Mouse (Mus musculus): Measurements from ENCODE around the gene Arhgef3.

The Arhgef3 gene

GRCm38 (mm10) chr14:27115275-27115660, 569 bp downstream of the Arhgef3 start:
- peak; percentile 71 for DNase-seq (ENCODE audit: low spot score)

GRCm38 (mm10) chr14:27115991-27116390, 1.3 kb downstream of the Arhgef3 start:
- no peak for DNase-seq (ENCODE audit: low spot score)

GRCm38 (mm10) chr14:27116577-27117165, 2.0 kb downstream of the Arhgef3 start:
- no peak for DNase-seq (ENCODE audit: low spot score)

- DNase-seq (ENCODE audit: low spot score): no peak
Measured at GRCm38 (mm10) chr14:27118546-27118945, 3.8 kb downstream of the Arhgef3 start.

GRCm38 (mm10) chr14:27122646-27123045, 7.9 kb downstream of the Arhgef3 start:
- DNase-seq (ENCODE audit: low spot score): peak; percentile 46

GRCm38 (mm10) chr14:27123543-27123942, 8.8 kb downstream of the Arhgef3 start:
- no peak for DNase-seq (ENCODE audit: low spot score)

- no peak for DNase-seq (ENCODE audit: low spot score)
Measured at GRCm38 (mm10) chr14:27130031-27130430, 15.3 kb downstream of the Arhgef3 start.

- DNase-seq (ENCODE audit: low spot score): no peak
Measured at GRCm38 (mm10) chr14:27130676-27131075, 16.0 kb downstream of the Arhgef3 start.

- DNase-seq (ENCODE audit: low spot score): no peak
Measured at GRCm38 (mm10) chr14:27131521-27131920, 16.8 kb downstream of the Arhgef3 start.

DNA sequence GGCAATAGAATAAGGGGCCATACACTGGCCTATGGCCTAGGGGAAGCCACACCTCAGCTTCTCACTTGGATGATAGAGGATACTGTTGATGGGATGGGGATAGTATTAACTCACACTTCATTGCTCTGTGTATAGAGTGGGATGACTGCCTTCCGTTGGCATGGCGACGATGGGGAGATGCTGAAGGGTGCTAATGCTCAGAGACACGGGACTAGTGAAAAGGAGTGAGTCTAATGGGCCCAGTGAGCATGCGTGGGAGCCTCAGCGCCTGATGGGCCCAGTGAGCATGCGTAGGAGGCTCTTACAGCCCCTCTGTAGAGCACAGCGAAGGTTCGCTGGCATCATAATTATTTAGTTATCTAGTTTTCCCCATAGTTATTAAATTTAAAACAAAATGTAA, 24.2 kb downstream of the Arhgef3 start:
- DNase-seq (ENCODE audit: low spot score): no peak

GRCm38 (mm10) chr14:27139968-27140367, 25.3 kb downstream of the Arhgef3 start:
- DNase-seq (ENCODE audit: low spot score): no peak

DNA sequence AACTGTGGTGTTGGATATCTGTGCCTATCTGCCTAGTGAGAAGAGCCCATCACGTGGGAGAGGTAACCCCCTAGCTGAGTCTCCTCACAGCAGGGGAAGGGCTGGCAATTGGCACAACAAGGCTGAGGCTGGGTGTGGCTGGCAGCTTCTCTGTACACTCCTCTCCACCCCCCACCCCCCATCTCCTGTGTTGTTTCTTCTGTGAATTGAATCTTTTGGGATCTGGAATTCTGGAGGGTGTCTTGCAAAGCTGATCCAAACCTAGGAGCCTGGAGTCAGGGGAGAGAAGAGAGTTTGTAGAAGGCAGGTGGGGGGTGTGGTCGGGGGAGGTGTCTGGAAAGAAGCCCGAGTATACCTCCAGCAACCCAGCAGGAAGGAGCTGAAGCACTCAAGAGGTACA, 26.8 kb downstream of the Arhgef3 start:
- no peak for DNase-seq (ENCODE audit: low spot score)

GRCm38 (mm10) chr14:27142680-27143079, 28.0 kb downstream of the Arhgef3 start:
- DNase-seq (ENCODE audit: low spot score): no peak

- DNase-seq (ENCODE audit: low spot score): no peak
Measured at GRCm38 (mm10) chr14:27145171-27146045, 30.7 kb downstream of the Arhgef3 start.

GRCm38 (mm10) chr14:27147726-27148125, 33.0 kb downstream of the Arhgef3 start:
- peak; percentile 80 for DNase-seq (ENCODE audit: low spot score)

DNA sequence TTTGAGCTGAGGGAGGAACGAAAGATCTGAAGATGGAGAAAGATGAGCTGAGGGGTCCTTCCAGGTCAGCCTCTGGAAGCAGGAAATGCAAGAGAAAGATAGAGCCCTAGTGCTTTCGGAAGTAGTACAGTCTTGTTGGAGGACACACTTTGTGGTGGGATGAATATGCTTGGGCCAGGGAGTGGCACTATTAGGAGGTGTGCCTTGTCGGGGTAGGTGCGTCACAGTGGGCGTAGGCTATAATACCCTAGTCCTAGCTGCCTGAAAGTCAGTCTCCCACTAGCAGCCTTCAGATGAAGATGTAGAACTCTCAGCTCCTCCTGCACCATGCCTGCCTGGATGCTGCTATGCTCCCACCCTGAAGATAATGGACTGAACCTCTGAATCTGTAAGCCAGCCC, 34.7 kb downstream of the Arhgef3 start:
- DNase-seq (ENCODE audit: low spot score): no peak

- DNase-seq (ENCODE audit: low spot score): no peak
Measured at GRCm38 (mm10) chr14:27150011-27150640, 35.4 kb downstream of the Arhgef3 start.

DNA sequence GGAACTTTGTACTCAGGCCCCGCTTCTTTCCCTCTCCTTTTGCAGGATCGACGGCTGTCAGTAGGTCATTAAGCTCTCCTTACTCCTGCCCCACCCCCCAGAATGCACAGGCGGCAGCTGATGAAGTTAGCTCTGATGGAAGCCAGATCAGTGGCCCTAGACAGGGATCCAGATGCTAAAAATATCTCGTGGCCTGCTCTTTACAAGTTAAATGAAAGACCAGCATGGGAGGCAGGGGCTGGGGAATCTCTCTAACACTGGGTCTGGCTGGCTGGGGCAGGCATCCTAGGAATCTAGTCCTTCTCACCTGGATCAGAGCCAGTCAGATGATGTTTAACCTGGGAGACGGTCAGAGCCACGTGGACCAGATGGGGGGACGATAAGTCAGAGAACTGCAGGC, 36.7 kb downstream of the Arhgef3 start:
- DNase-seq (ENCODE audit: low spot score): no peak

GRCm38 (mm10) chr14:27155088-27155487, 40.4 kb downstream of the Arhgef3 start:
- no peak for DNase-seq (ENCODE audit: low spot score)

- no peak for DNase-seq (ENCODE audit: low spot score)
Measured at GRCm38 (mm10) chr14:27156032-27156431, 41.3 kb downstream of the Arhgef3 start.

- DNase-seq (ENCODE audit: low spot score): no peak
Measured at GRCm38 (mm10) chr14:27158133-27158532, 43.4 kb downstream of the Arhgef3 start.

GRCm38 (mm10) chr14:27158782-27159181, 44.1 kb downstream of the Arhgef3 start:
- no peak for DNase-seq (ENCODE audit: low spot score)

DNA sequence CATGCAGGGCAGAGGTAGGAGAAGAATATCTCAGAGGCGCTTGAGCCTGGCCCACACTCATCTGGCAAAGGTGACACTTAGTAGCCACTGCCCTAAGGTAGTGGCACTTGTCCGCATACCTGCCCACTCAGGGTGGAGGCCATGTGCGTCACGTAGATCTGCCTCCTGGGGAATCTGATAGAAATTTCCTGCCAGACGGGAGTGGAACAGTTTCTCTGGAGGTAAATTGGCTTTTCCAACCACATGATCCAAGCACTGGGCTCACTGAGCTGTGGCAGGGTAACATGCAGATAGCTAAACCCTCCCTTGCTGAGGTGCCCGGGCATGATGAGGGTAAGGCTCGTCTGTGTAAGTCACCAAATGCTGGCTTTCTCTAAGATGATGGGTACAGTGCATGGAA, 46.1 kb downstream of the Arhgef3 start:
- DNase-seq (ENCODE audit: low spot score): no peak
